Mouse (Mus musculus): ENCODE measurements around the gene Eef1akmt3. TPM values are rescaled to one million over a fixed set of nuclear protein-coding genes. Genes with fewer than 3 reads are reported as not detected.
"Not testable (repeated sequence)": the region's sequence is repeated elsewhere in the genome, so short reads cannot be mapped to it uniquely, and the experiment has no call there.

Eef1akmt3 gene
- total RNA-seq, 2 experiments from 2014 or later: 0.08 TPM

DNA sequence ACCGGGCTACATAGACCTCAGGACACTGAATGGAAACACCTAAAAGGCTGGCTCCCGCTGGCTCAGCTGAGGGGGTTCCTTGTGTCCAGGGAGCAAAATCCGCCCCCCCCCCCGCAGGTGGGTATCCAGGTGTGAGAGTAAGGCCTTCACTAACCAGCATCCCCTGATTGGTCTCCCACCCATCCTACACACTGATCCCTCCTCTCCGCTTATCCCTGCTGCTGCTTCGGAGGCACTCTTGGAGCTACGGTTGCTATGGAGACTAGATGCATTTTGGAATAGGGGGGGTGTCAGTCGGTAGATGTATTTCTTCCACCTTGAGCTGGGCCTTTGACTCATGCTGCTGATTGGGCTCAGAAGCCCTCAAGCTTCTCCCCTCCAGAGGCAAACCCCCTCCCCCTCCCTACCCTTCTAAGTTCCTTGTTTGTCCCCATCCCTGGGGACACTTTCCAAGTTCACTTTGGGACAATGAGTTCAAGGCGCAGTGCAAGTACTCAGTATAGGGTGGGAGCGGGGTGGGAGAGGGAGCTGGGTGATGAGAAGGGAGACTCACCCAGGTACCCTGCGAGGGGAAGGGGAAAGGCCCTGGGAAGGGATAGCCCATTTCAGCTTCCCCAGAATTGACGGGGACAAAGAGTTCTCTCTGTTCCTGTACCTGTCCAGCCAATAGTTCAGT is 36.8 kb upstream of the Eef1akmt3 start:
- DNase-seq: no peak
- intact Hi-C loops (cut with DNase I): loop anchor here (10.0 kb wide), 1 partner anchor 597 kb away; no protein-coding TSS in a partner anchor
- Histone ChIP-seq H3K27ac (peak overlapping the region; percentile 41; the same call in 1 of the 2 replicates), H3K4me3 (peak overlapping the region; percentile 71)
- no peak for TF ChIP-seq CTCF (IDR thresholded peaks at IDR 0.05)

DNA sequence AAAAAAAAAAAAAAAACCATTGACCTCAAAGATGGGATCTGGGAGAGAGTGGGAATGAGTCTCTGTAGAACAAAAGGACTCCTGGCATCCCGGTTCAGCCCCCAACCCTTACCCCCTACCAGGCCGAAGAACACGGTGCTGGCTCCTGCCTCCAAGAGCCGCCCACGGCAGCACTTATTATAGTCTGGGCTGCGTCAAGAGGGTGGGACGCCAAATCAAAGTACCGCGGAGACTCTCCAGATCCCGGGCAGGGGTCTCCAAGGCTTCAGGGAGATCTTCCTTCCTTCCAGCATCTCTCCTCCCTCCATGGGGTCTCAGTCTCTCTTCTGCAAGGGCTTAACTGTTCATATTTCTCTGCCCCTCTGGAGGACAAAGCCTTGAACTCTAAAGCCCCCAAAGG is 36.2 kb upstream of the Eef1akmt3 start:
- no peak for DNase-seq
- no peak overlapping the region for H3K27ac ChIP-seq
- intact Hi-C loops (cut with DNase I): loop anchor here (10.0 kb wide), 1 partner anchor 597 kb away; no protein-coding TSS in a partner anchor
- H3K4me3 ChIP-seq: no peak overlapping the region
- TF ChIP-seq CTCF (IDR thresholded peaks at IDR 0.05): no peak

DNA sequence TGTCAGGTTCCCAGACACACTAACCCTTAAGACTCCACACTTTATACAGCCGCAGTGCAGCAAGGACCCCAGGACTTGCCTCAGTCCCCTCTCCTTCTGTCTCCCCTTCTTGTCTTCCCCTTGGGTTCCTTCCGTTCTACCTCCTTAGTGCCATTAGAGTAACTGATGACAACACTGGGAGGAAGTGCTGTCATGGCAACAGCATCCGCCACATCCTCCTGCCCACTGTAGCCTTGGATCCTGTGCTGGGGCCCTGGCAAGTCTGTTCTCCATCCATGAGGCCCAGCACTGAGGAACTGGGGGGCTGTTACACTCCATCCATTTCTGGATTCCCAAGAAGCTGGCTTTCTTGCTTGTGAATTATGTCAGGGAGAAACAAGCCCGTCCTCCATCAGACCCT is 34.8 kb upstream of the Eef1akmt3 start:
- no peak for TF ChIP-seq CTCF (IDR thresholded peaks at IDR 0.05)
- intact Hi-C loops (cut with DNase I): loop anchor here (10.0 kb wide), 1 partner anchor 599 kb away; no protein-coding TSS in a partner anchor
- H3K4me3 ChIP-seq: no peak overlapping the region
- DNase-seq: peak; percentile 15
- no peak overlapping the region for H3K27ac ChIP-seq

DNA sequence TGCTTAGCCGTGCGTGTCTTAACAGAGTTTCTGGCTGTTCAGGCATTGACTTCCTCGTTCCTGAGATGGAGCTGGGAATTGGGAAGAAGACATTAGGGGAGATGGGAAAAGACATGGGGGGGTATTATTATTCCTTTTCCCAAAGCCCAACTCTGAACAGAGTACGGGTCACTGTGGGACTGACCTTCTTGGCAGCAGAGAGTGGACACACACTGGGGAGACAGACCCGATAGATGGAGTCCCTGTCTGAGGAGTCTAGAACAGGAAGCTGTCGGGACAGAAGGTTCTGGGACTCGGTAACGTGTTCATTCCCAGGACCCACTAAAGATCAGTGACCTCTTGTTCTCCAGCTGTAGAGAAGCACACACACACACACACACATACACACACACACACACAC is 34.3 kb upstream of the Eef1akmt3 start:
- Histone ChIP-seq H3K4me3 (no peak overlapping the region), H3K27ac (no peak overlapping the region)
- intact Hi-C loops (cut with DNase I): loop anchor here (10.0 kb wide), 1 partner anchor 599 kb away; no protein-coding TSS in a partner anchor
- DNase-seq: peak; percentile 10
- TF ChIP-seq CTCF (IDR thresholded peaks at IDR 0.05): no peak

DNA sequence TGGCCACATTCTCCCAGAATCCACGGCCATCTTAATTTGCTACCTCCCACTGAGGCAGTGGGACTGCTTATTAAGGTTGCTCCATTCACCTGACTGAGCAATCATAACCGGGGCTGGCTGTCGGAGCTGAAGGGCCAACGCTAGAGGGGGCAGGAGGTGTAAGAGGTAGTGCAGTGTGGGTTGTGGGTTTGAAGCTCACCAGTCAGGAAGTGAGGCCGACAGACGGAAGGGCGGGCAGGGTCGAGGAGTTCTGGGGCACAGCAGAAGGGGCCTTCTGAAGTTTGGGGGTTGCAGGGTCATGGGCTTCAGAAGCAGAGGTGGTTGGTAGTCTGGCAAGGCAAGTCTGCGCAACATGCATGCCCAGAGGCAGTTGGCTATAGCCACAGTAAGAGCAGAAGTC is 33.8 kb upstream of the Eef1akmt3 start, which contains the start of gene Agap2:
Gene Agap2, plus strand, starts transcription at position 205 of the 400 bp plus-strand sequence.
- intact Hi-C loops (cut with DNase I): loop anchor here (10.0 kb wide), 1 partner anchor 600 kb away; no protein-coding TSS in a partner anchor
- TF ChIP-seq CTCF (IDR thresholded peaks at IDR 0.05): no peak
- Histone ChIP-seq H3K4me3 (no peak within 1 kb of the TSS), H3K27ac (no peak within 1 kb of the TSS)
- no peak for DNase-seq

DNA sequence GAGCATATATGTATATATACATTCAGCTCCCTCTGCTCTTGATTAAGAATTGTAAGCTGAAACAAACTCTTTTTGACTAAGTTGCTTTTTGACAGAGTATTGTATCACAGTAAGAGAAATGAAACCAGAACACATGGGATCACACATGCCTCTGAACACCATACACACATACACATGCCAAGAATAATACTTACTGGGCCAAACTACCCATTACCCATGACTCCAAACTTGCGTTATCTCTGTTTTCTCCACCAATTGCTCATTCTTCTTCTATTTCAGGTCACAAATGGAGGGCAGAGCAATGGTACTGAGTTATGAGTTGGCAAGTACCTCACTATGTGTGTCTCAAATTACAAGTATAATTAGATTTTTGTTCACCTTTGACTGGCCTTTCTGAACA is 32.7 kb upstream of the Eef1akmt3 start:
- DNase-seq: no peak

DNA sequence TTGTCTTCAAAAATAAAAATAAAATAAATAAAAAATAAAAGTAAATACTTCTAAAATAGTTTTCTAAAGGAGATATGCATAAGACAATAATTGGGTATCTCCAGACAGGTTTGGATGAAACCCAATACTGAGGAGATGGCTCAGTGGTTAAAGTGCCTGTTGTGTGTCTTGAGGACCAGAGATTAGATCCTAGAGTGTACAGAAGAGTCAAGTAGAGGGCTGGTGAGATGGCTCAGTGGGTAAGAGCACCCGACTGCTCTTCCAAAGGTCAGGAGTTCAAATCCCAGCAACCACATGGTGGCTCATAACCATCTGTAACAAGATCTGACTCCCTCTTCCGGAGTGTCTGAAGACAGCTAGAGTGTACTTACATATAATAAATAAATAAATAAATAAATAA is 31.7 kb upstream of the Eef1akmt3 start:
- H3K4me3 ChIP-seq, H3K27ac ChIP-seq, DNase-seq: not testable (repeated sequence)
- intact Hi-C loops (cut with DNase I): loop anchor here (10.0 kb wide), 1 partner anchor 602 kb away; no protein-coding TSS in a partner anchor

More for the DNA sequence above, 32.7 kb upstream of the Eef1akmt3 start:
- H3K4me3 ChIP-seq: no peak overlapping the region
- TF ChIP-seq CTCF (IDR thresholded peaks at IDR 0.05): no peak
- H3K27ac ChIP-seq: no peak overlapping the region
- intact Hi-C loops (cut with DNase I): loop anchor here (10.0 kb wide), 1 partner anchor 601 kb away; no protein-coding TSS in a partner anchor

DNA sequence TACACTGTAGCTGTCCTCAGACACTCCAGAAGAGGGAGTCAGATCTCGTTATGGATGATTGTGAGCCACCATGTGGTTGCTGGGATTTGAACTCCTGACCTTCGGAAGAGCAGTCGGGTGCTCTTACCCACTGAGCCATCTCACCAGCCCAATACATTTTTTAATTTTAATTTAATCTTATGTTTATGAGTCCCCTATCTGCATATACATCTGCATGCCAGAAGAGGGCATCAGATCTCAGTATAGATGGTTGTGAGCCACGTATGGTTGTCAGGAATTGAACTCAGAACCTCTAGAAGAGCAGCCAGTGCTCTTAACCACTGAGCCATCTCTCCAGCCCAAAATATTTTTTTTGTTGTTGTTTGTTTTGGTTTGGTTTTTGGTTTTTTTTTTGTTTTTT is 31.0 kb upstream of the Eef1akmt3 start:
- H3K4me3 ChIP-seq, H3K27ac ChIP-seq, DNase-seq: not testable (repeated sequence)
- intact Hi-C loops (cut with DNase I): loop anchor here (10.0 kb wide), 1 partner anchor 603 kb away; no protein-coding TSS in a partner anchor

DNA sequence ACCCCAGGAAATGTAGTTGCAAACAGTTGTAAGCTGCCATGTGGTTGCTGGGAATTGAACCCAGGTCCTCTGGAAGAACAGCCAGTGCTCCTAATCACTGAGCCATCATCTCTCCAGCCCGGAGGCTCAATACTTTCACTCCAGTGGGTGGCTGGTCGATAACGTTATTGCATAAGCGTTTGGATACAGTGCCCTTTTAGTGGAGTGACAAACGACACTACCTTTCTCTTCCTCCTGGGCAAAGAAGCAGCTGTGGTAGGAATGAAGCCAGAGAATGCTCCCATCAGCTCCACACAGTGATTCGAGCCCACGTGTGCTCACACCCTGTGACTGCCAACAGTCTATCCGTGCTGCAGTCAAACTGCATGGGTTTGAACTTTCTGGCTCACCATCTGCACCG is 29.9 kb upstream of the Eef1akmt3 start:
- no peak overlapping the region for H3K27ac ChIP-seq
- intact Hi-C loops (cut with DNase I): loop anchor here (10.0 kb wide), 1 partner anchor 604 kb away; no protein-coding TSS in a partner anchor
- peak; percentile 12 for DNase-seq
- TF ChIP-seq CTCF (IDR thresholded peaks at IDR 0.05): no peak
- peak overlapping the region; percentile 91 for H3K4me3 ChIP-seq

DNA sequence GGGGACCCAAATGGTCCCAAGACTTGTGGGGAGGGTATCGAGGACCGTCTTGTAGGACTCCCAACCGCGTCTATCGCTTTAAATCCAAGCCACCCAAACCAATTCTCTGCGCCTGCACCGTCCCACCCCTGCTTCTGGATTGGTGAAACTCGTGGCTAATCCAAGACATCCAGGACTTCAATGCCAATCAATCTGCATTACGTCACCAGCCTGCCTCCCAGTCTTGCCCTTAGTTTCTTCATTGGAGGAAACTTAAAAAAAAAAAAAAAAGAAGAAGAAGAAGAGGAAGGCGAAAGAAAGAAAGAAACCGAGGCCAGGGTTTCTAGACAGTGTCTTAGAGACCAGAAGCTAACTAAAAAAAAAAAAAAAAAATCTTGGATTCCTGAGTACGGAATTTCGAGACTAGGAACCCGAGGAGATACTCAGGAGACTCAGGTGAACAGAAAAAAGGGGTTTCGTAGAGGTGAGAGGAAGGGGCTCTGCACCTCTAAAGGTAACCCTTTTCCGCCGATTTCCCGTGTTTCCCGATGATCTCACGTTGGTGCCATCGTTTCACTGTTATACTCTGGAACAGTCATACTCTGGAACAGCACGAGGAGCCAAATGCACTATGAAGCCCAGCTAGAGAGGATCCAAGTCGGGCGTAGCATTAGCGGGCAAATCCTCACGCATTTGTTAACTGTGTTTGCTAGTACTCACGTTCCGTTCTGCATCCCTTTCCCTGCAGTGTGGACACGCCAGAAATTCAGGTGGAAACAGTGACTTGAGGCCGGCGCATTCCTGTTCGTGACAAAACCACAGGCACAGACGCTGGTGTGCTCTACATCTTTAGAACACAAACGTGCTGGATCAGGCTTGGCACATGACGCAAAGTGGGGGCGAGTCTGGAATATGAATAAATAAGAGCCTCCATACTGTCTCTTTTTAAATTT is 29.1 kb upstream of the Eef1akmt3 start, which contains the start of gene Tspan31:
Gene Tspan31, minus strand, starts transcription at position 75 of the 932 bp plus-strand sequence.
- intact Hi-C loops (cut with DNase I): loop anchor here (10.0 kb wide), 1 partner anchor 604 kb away; no protein-coding TSS in a partner anchor
- peak within 1 kb of the TSS; percentile 91 for H3K4me3 ChIP-seq
- TF ChIP-seq CTCF (IDR thresholded peaks at IDR 0.05): no peak
- DNase-seq: peak; percentile 91
- H3K27ac ChIP-seq: peak within 1 kb of the TSS; percentile 86

DNA sequence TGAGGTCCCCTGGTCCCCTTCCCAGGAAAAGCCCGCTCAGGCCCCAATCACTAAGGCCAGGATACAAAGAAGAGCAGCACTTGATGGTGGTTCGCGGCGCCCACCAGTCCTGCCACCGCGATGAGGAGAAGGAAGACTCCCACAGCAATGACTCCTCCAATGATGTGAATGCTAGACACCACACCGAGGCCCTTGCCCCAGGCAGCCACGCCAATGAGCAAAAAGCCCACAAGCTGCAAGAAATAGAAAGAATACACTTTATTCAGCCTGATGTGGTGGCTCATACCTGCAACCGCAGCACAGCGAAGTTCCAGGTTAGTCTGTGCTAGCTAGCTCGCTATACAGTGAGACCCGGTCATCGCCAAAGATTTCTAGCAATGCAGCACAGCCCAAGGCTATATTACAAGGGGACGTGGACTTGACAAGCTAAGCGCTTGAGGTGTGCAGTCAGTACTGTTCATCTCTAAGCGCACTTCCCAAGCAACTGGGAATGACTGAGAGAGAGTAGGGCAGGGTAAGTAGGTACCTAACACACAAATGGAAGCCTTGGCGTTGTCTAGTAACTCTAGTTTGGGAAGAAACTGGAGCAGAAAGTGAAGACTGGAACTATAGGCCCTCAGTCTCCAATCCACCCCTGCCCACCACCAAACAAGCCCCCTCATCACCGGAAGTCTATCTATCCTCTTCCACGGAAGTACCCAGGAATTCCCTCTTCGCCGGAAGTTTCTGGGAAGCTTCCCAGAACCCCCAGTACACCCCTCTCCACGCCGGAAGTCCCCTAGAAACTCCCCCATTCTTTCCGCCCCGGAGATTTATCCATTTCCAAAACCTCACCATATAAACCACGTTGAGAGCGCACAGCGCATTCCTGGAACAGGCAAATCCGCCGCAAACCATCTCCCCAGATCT is 28.2 kb upstream of the Eef1akmt3 start:
- Histone ChIP-seq H3K4me3 (peak overlapping the region; percentile 91), H3K27ac (peak overlapping the region; percentile 86)
- no peak for TF ChIP-seq CTCF (IDR thresholded peaks at IDR 0.05)
- intact Hi-C loops (cut with DNase I): loop anchor here (10.0 kb wide), 1 partner anchor 605 kb away; no protein-coding TSS in a partner anchor
- peak; percentile 17 for DNase-seq
